Mouse (Mus musculus) adrenal gland, adult 18-20 months (tissue): Measurements from ENCODE around the gene Cdan1. TPM values are rescaled to one million over a fixed set of nuclear protein-coding genes. Genes with fewer than 3 reads are reported as not detected.

Experiments
- DNase-seq, 2 experiments: peaks; one replicate each; pipeline ENCODE4 v3.0.0; 2021 to 2022; ENCODE audit warnings: low spot score in 2 of 2
- long read RNA-seq, 2 experiments: library from polyadenylated mRNA; stranded (forward); transcript quantifications; one replicate each; pipeline ENCODE4 v2.0.0; 2021
- total RNA-seq, 2 experiments: library from RNA; stranded (reverse); gene quantifications; 1 replicate in 1 of 2; 2 replicates in 1 of 2; pipeline ENCODE4 v1.2.3; 2021

Gene Cdan1
- 10 to 100 TPM; 12.7 to 13.0 TPM for total RNA-seq
- long read RNA-seq, experiment 1, partial matches to known transcripts = 2 of 4 reads
- long read RNA-seq, experiment 1, other reads (novel, unspliced or antisense) = 2 of 4 reads
- long read RNA-seq, experiment 2, partial matches to known transcripts = 8 of 12 reads
- long read RNA-seq, experiment 2, other reads (novel, unspliced or antisense) = 4 of 12 reads

DNA sequence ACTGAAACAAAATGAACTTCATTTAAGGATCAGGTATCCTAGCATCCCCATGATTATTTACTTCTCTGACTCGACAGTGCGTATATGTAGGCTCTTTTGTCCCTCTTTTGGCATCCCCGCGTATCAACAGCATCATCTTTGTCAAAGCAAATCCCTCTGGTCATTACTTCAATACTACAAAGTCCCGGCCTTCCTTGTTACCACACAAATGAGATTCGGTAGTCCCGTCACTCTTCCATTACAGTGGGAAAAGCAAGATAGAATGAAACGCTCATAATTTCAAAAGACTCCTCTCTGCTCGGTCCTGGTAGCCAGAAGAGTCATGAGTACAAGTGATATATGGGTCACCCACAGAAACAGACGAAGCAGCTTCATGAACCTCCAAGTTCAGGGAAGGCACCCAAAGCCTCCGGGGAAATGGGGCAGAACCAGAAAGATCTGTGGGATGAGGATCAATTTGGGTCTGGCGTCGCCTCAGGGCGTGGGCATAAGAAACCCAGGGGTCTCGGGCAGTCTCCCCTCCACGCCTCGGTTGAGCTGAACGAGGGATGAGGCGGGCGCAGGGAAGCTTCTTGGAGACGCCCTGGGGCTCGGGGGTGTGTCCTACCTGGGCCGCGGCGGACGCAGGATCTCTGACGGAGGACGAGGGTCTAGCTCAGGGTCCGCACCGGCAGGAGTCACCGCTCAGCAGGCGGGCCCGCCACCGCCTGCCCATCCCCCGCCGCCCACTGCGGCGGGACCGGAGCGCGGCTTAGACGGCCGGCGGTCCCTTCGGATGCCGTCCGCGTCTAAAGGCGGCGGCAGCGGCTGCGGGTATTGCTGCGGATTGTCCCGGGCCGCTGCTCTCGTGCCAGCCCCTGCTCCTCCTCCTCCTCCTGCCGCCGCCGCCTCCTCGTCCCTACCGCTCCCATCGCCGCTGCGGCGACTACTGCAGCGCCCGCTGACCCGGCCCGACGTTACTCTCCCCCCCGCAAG is at the start of gene Cdan1:
Cdan1 (minus strand) TSS at position 680 of the 975 bp plus-strand sequence.
- DNase-seq = peak; percentile 43 to 50

DNA sequence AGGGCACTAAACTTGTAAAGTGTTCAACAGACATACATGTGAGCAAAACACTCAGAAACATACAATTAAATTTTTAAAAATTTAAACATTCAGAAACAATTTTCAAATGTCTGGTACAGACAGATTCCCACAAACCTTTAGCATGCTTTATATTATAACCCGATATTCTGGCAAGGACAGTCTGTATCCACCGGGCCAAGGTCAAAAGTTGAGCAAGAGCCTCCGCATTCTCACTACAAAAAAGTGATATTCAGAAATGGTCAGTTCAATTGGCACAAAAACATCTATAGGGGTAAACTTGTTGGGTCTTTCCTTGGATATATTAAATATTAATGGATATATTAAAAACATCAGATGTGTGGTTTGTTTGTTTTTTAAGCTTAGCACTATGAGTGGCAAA is 46.4 kb upstream of the Cdan1 start:
- DNase-seq = no peak

DNA sequence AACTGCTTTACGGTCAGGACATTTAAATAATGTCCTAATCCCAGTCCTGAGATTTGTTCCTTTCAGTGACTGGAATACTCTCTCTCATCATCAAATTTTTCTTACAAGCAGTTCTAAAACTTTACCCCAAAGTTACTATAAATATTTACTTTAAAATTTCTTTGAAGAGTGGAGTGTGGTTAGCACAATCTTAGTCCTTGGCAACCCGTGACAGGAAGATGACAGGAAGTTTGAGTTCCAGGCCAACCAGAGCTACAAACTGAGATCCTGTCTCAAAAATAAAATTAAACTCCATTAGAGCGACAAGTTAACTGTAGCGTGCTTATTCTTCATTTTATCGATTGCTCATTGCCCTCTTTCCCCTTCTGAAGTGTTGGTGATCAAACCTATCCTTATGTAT is 37.7 kb upstream of the Cdan1 start:
- DNase-seq = no peak

DNA sequence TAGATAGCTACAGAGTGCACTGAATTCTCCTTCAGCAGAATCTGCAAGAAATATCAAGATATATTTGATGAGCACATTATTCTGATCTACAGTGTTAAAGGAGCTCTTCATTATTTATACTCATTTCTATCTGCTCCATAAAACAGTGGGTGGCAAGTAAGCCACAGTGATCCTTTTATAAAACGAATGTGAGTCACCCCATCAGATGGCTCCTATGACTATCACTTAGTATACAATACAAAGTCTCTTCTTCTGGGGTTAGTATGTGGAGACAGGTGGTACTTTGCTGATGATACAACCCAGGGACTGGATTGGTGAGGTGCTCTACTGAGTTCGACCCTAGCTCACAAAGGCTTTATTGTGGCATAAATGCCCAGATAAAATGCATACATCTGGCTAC is 23.3 kb upstream of the Cdan1 start:
- DNase-seq = no peak

DNA sequence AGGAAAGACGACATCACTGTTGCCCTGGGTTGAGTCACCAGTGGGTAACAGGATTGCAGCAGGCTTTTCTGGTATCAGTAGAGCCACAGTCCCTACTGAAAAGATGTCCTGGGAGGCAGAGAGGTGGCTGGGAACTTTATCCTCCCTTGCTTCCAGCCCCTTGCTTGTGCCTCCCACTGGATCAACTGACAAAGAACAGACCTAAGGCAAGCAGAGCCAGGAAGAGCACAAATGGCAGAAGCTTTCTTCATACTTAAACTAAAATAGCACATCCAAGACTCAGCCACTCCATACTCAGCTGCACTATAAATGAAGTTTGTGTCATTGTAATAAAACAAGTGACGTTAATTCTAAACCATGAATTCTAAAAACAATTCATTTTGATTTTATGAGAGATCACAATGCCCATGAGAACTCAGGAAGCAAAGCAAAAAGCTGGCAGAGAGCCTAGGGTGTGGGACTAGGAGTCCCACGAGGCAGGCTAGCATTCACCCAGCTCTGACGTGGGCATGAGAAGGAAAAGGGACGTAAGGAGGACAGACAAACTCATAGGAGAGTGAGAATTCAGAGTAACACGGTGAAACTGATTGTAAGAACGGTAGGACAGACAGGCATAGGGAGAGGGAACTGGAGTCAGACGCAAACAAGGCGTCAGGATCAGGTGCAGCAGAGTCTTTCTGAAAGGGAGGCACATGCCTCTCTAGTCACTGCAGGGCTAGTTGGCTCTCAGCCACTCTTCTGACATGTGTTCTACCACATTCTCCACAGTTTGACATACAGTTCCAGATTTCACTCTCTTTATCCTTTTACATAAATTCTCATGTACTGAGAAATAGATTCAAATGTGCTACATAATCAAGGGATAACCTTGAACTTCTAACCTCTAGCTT is 21.8 kb upstream of the Cdan1 start:
- DNase-seq = no peak

DNA sequence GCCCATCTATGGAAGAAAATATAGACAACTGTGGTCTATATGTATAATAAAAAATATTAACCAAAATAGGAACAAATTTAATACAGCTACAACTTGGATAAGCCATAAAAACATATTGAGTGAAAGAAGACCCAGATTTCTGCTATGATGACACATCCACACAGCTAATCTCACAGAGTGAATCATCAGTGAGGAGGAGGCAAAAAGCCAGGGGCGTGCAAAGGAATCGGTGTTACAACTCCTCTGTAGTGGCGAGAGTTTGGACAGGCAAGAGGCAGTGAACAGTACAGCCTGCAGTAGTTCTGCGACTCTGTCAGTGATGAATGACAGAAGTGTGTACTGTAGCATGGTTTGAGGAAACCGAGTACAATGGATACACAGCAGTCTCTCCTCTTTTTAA is 17.4 kb upstream of the Cdan1 start:
- DNase-seq = peak in 1 of 2 experiments; percentile 29

DNA sequence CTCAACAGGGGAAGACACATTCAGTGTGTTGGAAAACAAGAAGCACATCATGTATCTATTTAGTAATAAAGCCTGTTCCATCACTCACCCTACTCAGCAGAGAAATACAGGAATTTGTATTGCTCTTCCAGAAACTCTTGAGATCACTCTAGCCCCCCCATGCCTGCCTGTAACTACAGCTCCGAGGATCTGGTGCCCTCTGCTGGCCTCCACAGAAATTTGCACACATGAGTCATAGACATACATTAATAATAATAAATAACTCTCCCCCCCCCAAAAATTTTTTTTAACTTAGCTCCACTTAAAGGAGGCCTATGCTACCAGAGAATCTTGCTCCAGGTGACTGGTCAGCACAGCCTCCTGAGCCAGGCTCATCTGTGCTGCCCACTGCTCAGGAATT is 16.6 kb upstream of the Cdan1 start:
- peak; percentile 31 to 44 for DNase-seq

DNA sequence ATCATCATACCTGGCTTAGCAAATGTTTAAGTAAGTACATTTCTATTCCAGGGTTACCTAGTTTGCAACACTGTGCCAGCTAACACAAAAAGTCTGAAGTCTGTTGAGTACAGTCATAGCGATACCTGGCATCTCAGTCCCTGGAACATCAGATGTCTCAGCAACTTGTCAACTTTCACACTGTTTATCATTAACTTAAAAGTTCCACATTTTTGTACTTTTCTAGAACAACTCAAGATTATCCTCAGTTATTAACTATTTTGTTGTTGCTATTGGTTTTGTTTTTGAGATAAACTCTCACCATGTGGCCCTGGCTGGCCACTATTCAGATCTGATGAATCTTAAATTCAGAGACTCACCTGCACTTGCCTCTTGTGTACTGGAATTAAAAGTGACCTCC is 13.5 kb upstream of the Cdan1 start:
- no peak for DNase-seq

DNA sequence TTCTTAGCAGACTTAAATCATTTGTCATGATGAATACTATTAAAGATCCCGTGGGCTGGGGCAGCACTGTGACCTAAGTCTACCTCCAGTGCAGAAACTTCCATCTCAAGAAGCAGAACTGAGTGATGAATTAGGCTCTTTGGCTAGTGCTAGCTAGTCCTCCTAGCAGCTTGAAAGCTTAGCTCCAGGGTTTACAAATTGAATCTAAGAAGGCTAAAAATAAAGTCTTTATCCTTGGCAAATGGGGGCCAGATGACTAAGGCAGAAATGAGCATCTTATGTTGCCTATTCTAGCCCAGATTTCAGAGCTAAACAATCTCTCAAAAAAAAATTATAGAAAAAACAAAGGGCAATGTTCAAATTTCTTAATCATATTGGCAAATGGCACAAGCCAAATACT is 10.8 kb upstream of the Cdan1 start:
- no peak for DNase-seq

DNA sequence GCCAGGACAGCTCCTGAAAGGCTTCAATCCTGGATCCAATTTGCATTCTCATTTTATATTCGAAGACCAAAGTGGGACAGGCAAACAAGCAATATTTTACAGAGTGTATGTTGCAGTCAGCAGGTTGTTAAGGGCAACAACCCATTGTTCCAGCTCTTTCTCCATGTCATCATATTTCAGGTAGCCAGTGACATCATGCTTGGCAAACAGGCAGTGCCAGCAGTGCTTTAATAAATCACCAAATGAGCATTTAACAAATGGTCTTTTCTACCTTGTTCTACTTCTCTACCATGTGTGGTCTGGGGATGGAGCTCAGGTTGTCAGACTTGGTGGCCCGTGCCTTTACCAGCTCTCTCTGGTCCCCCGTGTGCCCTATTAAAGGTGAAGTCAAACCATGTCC is 8.2 kb upstream of the Cdan1 start:
- DNase-seq = no peak

DNA sequence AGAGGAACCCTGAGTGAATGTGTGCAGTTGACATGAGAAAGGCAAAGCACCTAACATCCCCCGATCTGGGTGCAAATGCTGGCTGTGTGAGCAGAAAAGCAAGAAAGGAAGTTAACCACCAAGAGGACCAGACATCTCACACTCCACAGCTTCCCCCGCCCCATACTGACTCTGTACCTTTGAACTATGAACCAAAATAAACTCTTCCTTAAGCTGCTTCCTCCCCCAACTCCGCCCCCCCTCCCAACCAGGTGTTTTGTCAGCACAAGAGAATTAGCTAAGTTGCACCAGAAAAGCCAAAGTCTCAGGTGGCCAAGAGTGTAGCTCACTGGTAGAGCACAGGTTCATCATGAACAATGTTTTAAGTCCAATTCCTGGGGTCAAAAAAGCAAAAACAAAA is 3.2 kb upstream of the Cdan1 start:
- no peak for DNase-seq

DNA sequence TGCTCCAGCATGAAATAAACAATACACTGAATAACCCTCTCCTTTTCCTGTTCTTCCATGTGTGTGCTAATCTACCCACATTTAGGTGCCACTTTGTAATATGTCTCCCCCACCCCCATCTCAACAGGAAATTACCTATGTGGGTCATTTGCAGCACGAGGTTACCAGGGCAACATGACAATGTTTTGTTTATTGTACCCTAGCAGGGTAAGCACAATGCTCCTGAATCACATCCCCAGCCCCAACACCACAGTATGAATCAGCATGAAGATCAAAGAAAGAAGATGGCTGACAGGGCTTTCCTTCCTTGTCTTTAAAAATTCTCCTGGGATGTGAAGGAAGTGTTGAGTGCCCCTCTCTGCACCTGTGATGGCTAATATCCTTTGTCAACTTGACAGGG is 2.7 kb upstream of the Cdan1 start:
- DNase-seq = no peak

DNA sequence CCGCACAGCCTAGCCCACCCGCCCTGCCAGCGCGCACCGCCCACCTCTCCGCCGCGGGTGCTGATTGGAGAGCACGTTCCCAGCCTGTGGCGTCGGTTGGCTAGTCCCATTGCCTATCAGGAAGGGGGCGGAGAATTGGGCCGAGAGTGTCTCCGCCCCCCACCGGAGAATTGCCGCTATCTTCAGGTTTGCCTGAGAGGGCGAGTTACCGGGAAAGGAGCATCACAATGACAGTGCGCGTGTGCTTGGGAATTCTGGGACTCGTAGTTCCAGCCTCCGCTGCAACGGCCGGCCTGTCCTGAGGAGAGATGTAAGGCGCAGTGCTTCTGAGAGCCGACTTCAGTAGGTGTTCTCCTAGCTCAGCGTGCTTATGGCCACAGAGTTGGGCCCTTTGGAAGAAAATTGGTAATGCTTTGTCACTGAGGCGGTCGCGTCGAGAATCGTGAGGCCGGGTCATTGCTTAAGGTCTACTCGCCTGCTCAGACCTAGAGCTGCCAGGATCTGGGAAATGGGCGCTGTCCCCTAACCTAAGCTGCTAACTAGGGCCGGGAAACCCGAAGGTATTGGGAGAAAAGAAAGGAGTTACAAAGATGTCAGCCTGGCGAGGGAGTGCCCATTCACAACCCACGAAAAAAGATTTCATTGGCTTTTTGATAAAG is 625 bp upstream of the Cdan1 start, which contains the start of gene Ttbk2:
Ttbk2 (minus strand) TSS at position 181 of the 659 bp plus-strand sequence.
- peak; percentile 98 for DNase-seq

DNA sequence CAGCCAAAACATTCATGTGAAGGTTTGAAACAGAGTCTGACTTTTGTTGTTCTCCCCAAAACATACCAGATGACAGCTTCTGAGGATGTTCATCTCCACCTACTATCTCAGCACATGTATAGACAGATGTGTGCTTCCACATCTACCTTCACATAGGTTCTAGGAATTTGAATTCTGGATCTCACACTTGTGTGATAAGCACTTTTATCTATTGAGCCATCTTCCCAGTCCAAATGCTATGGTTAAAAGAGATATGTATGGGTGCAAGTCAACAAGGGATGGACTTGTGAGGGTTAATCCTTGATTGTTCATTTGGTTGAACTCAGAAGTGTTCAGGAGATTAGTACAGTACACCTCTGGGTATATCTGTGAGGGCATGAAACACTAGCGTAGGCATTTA is 4.6 kb downstream of the Cdan1 start:
- no peak for DNase-seq

DNA sequence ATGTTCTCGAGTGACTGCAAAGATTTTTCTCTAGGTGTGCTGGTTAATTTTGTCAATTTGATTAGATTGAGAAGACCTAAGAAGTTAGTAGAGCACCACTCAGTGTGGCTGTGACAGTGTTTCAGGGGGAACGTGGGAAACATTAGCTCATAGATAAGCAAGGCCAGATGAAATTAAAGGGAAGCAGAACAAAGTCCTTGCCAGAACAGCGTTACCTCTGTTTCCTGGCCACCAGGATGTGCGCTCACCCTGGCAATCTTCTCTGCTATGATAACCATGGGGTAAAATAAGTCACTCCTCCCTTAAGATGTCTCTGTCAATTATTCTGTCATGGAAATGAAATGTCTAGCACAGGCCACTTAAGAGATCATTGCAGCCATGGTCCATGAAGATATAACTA is 5.9 kb downstream of the Cdan1 start:
- no peak for DNase-seq

DNA sequence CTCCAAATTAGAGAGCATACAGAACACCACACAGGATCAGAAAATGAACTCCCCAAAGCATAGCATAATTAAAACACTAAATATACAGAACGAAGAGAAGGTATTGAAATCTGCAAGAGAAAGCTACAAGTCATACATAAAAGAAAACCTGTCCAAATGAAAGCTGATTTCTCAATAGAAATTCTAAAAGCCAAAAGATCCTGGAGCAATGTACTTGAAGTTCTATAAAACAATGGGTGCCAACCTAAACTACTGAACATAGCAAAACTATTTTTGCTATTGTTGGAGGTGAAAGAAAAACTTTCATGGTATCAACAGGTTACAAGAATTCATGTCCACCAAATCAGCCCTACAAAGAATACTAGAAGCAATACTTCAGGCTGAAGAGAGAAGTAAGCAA is 8.7 kb downstream of the Cdan1 start:
- DNase-seq = no peak

DNA sequence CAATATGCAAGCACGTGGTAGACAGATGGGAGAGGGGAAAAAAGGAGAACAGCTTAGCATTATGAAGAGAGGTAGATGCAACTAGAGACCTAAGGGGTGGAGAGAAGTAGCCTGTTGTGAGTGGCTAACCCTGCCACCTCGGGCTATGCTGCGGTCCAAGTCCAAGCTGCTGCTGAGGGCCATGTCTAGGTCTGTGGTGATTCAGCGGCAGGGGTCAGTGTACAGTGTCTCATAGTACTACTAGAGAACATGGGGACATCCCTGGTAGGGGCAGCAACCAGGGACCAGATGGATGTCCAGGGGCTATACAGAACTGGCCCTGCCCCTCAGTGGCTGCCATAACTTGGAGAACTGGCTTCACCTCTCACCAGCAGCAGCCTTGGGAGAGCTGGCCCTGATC is 14.8 kb downstream of the Cdan1 start:
- no peak for DNase-seq

DNA sequence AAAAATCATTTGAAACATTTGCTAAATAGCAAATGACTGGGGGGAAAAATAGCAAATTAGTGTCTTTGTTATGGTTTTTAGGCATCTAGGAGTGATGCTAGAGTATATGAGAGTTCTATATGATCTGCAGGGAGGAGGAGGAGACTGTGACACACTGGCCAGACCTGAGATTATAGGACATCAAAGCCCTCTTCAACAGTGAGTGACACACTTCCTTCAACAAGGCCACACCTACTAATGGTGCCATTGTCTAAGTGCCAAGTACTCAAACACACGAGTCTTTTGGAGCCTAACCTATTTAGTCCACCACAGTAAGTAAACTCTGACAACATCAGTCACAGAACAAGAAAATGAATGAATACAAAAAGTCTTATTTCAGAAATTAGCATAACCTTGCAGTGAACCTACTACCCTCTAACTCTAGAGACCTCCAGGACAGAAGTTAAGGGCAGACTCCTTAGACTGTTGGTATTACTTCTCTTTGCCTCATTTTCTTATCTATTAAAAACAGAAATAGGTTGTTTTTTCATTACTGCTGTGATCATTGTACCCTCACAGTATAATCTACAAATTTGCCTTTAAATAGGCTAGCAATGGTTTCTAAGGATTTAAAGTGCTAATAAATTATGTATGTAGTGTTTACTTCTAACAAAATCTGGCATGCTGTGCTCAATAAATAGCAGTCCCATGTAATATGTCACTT is 22.8 kb downstream of the Cdan1 start:
- DNase-seq = no peak

DNA sequence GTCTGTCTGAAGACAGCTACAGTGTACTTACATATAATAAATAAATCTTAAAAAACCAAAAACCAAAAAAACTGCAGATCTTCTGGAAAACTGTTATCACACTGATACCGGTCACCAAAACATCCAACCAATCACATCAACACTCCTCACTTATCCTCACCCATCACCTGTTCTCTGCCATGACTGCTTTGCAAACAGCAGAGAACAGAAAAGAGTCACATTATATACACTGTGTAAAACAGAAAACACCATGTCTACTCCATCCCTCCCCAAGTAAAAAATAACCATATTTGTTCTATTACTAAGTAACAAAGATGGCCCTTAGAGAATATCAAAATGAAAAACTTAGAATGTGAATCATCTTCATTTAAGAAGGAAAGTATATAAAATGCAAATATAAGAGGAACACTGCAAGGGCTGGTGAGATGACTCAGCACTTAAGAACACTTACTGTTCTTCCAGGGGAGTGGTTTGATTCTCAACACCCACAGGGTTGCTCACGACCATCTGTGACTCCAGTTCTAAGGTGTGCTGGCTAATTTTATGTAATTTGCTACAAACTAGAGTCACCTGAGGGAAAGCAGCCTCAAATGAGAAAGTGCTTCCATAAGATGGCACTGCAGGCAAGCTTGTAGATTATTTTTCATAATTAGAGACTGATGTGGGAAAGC is 79.5 kb downstream of the Cdan1 start:
- no peak for DNase-seq

DNA sequence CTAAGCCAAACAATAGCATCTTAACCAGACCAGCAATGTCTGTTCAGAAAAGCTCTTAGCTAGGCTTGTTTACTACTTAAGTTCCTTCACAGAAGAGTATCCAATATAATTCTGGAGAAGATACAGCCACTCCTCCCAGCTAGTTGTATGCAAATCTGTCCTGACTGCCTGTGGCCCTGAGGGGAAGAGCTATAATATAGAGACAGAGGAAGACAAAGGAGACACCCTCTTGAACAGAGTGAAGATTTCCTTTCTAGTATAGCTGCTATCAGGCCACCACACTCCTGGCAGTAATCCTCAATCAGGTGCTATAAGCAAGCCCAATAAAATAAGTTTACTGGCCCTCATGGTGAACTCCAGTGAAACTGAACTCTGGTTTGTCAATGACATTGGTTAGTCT is 88.0 kb downstream of the Cdan1 start:
- no peak for DNase-seq
